Mouse (Mus musculus): ENCODE measurements at regions not wholly inside any gene's neighbourhood (a gene's known extent, or its start where the extent isn't known, plus 50 kb on each side); places are given as distances from the start of the nearest gene placed in this dataset.

GRCm38 (mm10) chr4:10048770-10049169 is 825.5 kb upstream of the 2610301B20Rik start:
- WGBS, result 59% methylated on average over 1 of the region's 1 CpGs
- Histone ChIP-seq H3K9ac (no peak overlapping the region), H3K36me3 (no peaks in the 10 kb centered on the region), H3K9me3 (replicated peaks) (no peaks in the 10 kb centered on the region), H3K27ac (ENCODE audit: poor library complexity, severe bottlenecking) (no peak overlapping the region), H3K4me2 (no peak overlapping the region), H3K27me3 (replicated peaks) (no peaks in the 10 kb centered on the region), H3K4me1 (replicated peaks) (no peaks in the 10 kb centered on the region), H3K4me3 (no peak overlapping the region)
- no peak for ATAC-seq (ENCODE audit: insufficient number of reproducible peaks, low FRiP score)

GRCm38 (mm10) chr4:10049411-10049810 is 824.9 kb upstream of the 2610301B20Rik start:
- 64% methylated on average over 4 of the region's 4 CpGs for WGBS
- no peaks in the 10 kb centered on the region for H3K4me1 ChIP-seq (replicated peaks)

GRCm38 (mm10) chr4:10051296-10052267 is 822.7 kb upstream of the 2610301B20Rik start:
- ATAC-seq (ENCODE audit: insufficient number of reproducible peaks, low FRiP score), result no peak; the same call in 1 of the 2 replicates
- H3K9me3 ChIP-seq (replicated peaks), result no peaks in the 10 kb centered on the region
- WGBS, result 67% methylated on average over 5 of the region's 5 CpGs
- no peaks in the 10 kb centered on the region for H3K4me1 ChIP-seq (replicated peaks)
- H3K27ac ChIP-seq (ENCODE audit: poor library complexity, severe bottlenecking), result no peak overlapping the region
- no peak overlapping the region for H3K9ac ChIP-seq
- no peak overlapping the region for H3K4me2 ChIP-seq
- no peaks in the 10 kb centered on the region for H3K36me3 ChIP-seq
- H3K27me3 ChIP-seq (replicated peaks), result no peaks in the 10 kb centered on the region
- no peak overlapping the region for H3K4me3 ChIP-seq

More at GRCm38 (mm10) chr4:10049411-10049810, 824.9 kb upstream of the 2610301B20Rik start:
- no peaks in the 10 kb centered on the region for H3K27me3 ChIP-seq (replicated peaks)
- no peak for ATAC-seq (ENCODE audit: insufficient number of reproducible peaks, low FRiP score)
- no peak overlapping the region for H3K27ac ChIP-seq (ENCODE audit: poor library complexity, severe bottlenecking)
- H3K9me3 ChIP-seq (replicated peaks), result no peaks in the 10 kb centered on the region
- no peak overlapping the region for H3K4me3 ChIP-seq
- H3K4me2 ChIP-seq, result no peak overlapping the region
- H3K9ac ChIP-seq, result no peak overlapping the region
- H3K36me3 ChIP-seq, result no peaks in the 10 kb centered on the region

- Histone ChIP-seq H3K4me2 (no peak overlapping the region), H3K9ac (no peak overlapping the region), H3K27ac (ENCODE audit: poor library complexity, severe bottlenecking) (no peak overlapping the region), H3K4me3 (no peak overlapping the region), H3K36me3 (no peaks in the 10 kb centered on the region), H3K4me1 (replicated peaks) (no peaks in the 10 kb centered on the region), H3K27me3 (replicated peaks) (no peaks in the 10 kb centered on the region), H3K9me3 (replicated peaks) (no peaks in the 10 kb centered on the region)
- ATAC-seq (ENCODE audit: insufficient number of reproducible peaks, low FRiP score), result no peak
Measured at GRCm38 (mm10) chr4:10052869-10053268, 821.4 kb upstream of the 2610301B20Rik start.

GRCm38 (mm10) chr4:10072500-10073106 is 801.7 kb upstream of the 2610301B20Rik start:
- no peak overlapping the region for H3K4me3 ChIP-seq
- peaks cover 4% of the 10 kb centered on the region for H3K9me3 ChIP-seq (replicated peaks)
- peak; percentile 73 for ATAC-seq (ENCODE audit: insufficient number of reproducible peaks, low FRiP score)
- H3K4me1 ChIP-seq (replicated peaks), result peaks cover 16% of the 10 kb centered on the region
- H3K4me2 ChIP-seq, result no peak overlapping the region
- no peaks in the 10 kb centered on the region for H3K27me3 ChIP-seq (replicated peaks)
- H3K36me3 ChIP-seq, result no peaks in the 10 kb centered on the region
- 6% methylated on average over 5 of the region's 5 CpGs for WGBS
- peak overlapping the region; percentile 55 for H3K27ac ChIP-seq (ENCODE audit: poor library complexity, severe bottlenecking)
- no peak overlapping the region for H3K9ac ChIP-seq

GRCm38 (mm10) chr4:10079565-10080169 is 794.6 kb upstream of the 2610301B20Rik start:
- 34% methylated on average over 3 of the region's 3 CpGs for whole genome bisulfite sequencing
- Histone ChIP-seq H3K27me3 (replicated peaks) (no peaks in the 10 kb centered on the region), H3K4me2 (no peak overlapping the region), H3K36me3 (no peaks in the 10 kb centered on the region), H3K4me3 (no peak overlapping the region), H3K4me1 (replicated peaks) (peaks cover 15% of the 10 kb centered on the region), H3K27ac (ENCODE audit: poor library complexity, severe bottlenecking) (peak overlapping the region; percentile 66), H3K9ac (no peak overlapping the region), H3K9me3 (replicated peaks) (no peaks in the 10 kb centered on the region)
- no peak for ATAC-seq (ENCODE audit: insufficient number of reproducible peaks, low FRiP score)

GRCm38 (mm10) chr4:10114831-10115230 is 759.5 kb upstream of the 2610301B20Rik start:
- no peak overlapping the region for H3K4me3 ChIP-seq
- WGBS, result 47% methylated on average over 4 of the region's 4 CpGs
- 0 out of 2 replicates have a peak, but pooled peaks cover 2% of the 10 kb centered on the region for H3K4me1 ChIP-seq (replicated peaks)
- no peaks in the 10 kb centered on the region for H3K36me3 ChIP-seq
- no peak overlapping the region for H3K27ac ChIP-seq (ENCODE audit: poor library complexity, severe bottlenecking)
- no peak overlapping the region for H3K4me2 ChIP-seq
- H3K27me3 ChIP-seq (replicated peaks), result no peaks in the 10 kb centered on the region
- H3K9ac ChIP-seq, result no peak overlapping the region
- no peak for ATAC-seq (ENCODE audit: insufficient number of reproducible peaks, low FRiP score)
- H3K9me3 ChIP-seq (replicated peaks), result no peaks in the 10 kb centered on the region

- Histone ChIP-seq H3K4me2 (no peak overlapping the region), H3K27ac (ENCODE audit: poor library complexity, severe bottlenecking) (no peak overlapping the region), H3K4me3 (no peak overlapping the region), H3K9ac (no peak overlapping the region), H3K4me1 (replicated peaks) (0 out of 2 replicates have a peak, but pooled peaks cover 2% of the 10 kb centered on the region), H3K9me3 (replicated peaks) (peaks cover 4% of the 10 kb centered on the region; the same call in 1 of the 2 replicates), H3K36me3 (no peaks in the 10 kb centered on the region), H3K27me3 (replicated peaks) (no peaks in the 10 kb centered on the region)
- no peak for ATAC-seq (ENCODE audit: insufficient number of reproducible peaks, low FRiP score)
- WGBS, result 55% methylated on average over 2 of the region's 2 CpGs
Measured at GRCm38 (mm10) chr4:10117964-10118363, 756.3 kb upstream of the 2610301B20Rik start.

GRCm38 (mm10) chr4:10124252-10124651 is 750.0 kb upstream of the 2610301B20Rik start:
- Histone ChIP-seq H3K36me3 (no peaks in the 10 kb centered on the region), H3K27me3 (replicated peaks) (no peaks in the 10 kb centered on the region), H3K9ac (no peak overlapping the region), H3K4me2 (no peak overlapping the region), H3K4me1 (replicated peaks) (peaks cover 7% of the 10 kb centered on the region; the same call in 1 of the 2 replicates), H3K27ac (ENCODE audit: poor library complexity, severe bottlenecking) (no peak overlapping the region), H3K4me3 (no peak overlapping the region), H3K9me3 (replicated peaks) (peaks cover 4% of the 10 kb centered on the region; the same call in 1 of the 2 replicates)
- WGBS, result 67% methylated on average over 2 of the region's 2 CpGs
- no peak for ATAC-seq (ENCODE audit: insufficient number of reproducible peaks, low FRiP score)

GRCm38 (mm10) chr4:10141238-10141934 is 732.9 kb upstream of the 2610301B20Rik start:
- H3K27ac ChIP-seq (ENCODE audit: poor library complexity, severe bottlenecking), result no peak overlapping the region
- no peaks in the 10 kb centered on the region for H3K27me3 ChIP-seq (replicated peaks)
- no peak overlapping the region for H3K4me3 ChIP-seq
- no peaks in the 10 kb centered on the region for H3K9me3 ChIP-seq (replicated peaks)
- WGBS, result 77% methylated on average over 6 of the region's 6 CpGs
- no peaks in the 10 kb centered on the region for H3K4me1 ChIP-seq (replicated peaks)
- H3K9ac ChIP-seq, result no peak overlapping the region
- H3K36me3 ChIP-seq, result no peaks in the 10 kb centered on the region
- no peak overlapping the region for H3K4me2 ChIP-seq
- no peak for ATAC-seq (ENCODE audit: insufficient number of reproducible peaks, low FRiP score)

All from heart, embryonic 12.5 days (tissue).